Mouse (Mus musculus) limb, embryonic 12.5 days (tissue): Measurements from ENCODE around the gene Phf21b. TPM values are rescaled to one million over a fixed set of nuclear protein-coding genes. Genes with fewer than 3 reads are reported as not detected.
"Not testable (repeated sequence)": the region's sequence is repeated elsewhere in the genome, so short reads cannot be mapped to it uniquely, and the experiment has no call there.

Source experiments
- ATAC-seq: fragments of 200-750 bp; cut with Nextera tagmentation; 2 replicates; pipeline ENCODE4 v1.8.0; 2017; ENCODE audit warnings: low read depth, moderate TSS enrichment; ENCODE audit not compliant: insufficient number of reproducible peaks, insufficient read depth, low FRiP score, low TSS enrichment
- H3K27ac ChIP-seq: fragments of 300-500 bp; sonication (generic); 2 replicates; pipeline ENCODE4 v1.5.1; 2016; ENCODE audit warnings: mild to moderate bottlenecking, moderate library complexity
- H3K27me3 ChIP-seq: fragments of 300-500 bp; sonication (generic); 2 replicates; pipeline ENCODE4 v1.6.1; 2016; ENCODE audit warnings: mild to moderate bottlenecking, moderate library complexity
- H3K36me3 ChIP-seq: fragments of 300-500 bp; sonication (generic); 2 replicates; pipeline ENCODE4 v1.6.1; 2016; ENCODE audit warnings: mild to moderate bottlenecking, moderate library complexity
- H3K4me1 ChIP-seq: fragments of 300-500 bp; sonication (generic); replicated peaks from 2 replicates; pipeline ENCODE4 v1.6.1; 2016
- H3K4me2 ChIP-seq: fragments of 300-500 bp; sonication (generic); 2 replicates; pipeline ENCODE4 v1.6.1; 2016; ENCODE audit warnings: mild to moderate bottlenecking, moderate library complexity
- H3K4me3 ChIP-seq: fragments of 300-500 bp; sonication (generic); replicated peaks from 2 replicates; pipeline ENCODE4 v1.5.1; 2016; ENCODE audit warnings: mild to moderate bottlenecking
- H3K9ac ChIP-seq: fragments of 300-500 bp; sonication (generic); replicated peaks from 2 replicates; pipeline ENCODE4 v1.6.1; 2016; ENCODE audit warnings: mild to moderate bottlenecking, moderate library complexity
- H3K9me3 ChIP-seq: fragments of 300-500 bp; sonication (generic); 2 replicates; pipeline ENCODE4 v1.6.1; 2016; ENCODE audit warnings: mild to moderate bottlenecking, moderate library complexity
- WGBS: fragments of 180-500 bp; shearing (Covaris S2); methylation state at CpG from one replicate; pipeline ENCODE4 v1.1.7; 2016; 5-methylcytosine and 5-hydroxymethylcytosine counted together
- polyA plus RNA-seq: library from polyadenylated mRNA; unstranded; fragments of >200 nt; fragmentation: Nextera tagmentation; extraction: Ambion mirVana; gene quantifications from 2 replicates; pipeline ENCODE4 v1.2.1, GENCODE M21; 2016

Gene Phf21b
- 0.84 and 2.0 TPM in 2 replicates for polyA plus RNA-seq

DNA sequence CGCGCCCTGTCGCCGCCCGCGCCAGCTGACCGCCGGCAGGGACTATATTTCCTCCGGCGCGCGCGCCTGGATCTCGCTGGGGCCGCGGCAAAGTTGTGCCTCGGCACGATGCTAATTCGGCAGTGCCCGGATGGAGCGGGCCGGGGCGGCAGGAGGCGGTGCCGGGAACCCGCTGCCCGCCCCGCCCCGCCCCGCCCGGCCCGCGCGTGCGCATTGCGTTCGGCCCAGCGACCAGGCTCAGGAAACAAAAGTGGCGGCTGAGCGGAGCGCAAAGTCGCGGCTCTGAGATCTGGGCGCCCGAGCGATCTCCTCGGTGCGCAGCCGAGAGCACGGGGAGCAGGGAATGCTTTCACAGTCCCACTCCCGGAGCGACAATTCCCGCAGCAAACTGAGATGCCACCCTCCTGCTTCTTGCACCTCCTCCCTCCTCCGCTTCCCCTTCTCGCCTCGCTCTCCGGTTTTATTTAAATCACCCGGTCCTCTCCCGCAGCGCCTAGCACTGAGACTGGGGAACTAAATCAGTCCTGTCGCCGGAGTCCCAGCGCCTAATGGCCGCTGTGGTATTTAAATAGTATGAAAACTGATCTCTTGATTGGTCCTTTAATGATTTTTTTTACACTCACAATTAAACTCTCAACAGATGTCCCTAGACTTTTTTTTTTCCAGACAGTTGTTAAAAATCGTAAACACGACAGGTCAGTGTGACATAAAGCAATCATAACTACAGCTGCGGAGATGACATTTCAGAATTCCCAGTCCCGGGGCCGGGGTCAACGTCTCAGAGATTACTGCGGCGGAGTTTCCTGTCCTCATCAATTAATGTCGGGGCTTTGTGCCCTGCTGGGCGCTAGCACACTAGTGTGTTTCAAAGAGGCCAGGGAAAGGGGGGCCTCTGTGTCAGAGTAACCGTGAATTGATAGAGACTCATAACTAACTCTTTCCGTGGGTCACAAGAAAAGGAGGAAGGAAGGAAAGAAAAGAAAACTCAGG lies at the start of gene Phf21b:
Phf21b (minus strand) TSS at position 44 of the 990 bp plus-strand sequence.
- Histone ChIP-seq H3K9me3 (no peaks in the 10 kb centered on the region), H3K9ac (peak within 1 kb of the TSS; percentile 81), H3K36me3 (no peaks in the 10 kb centered on the region), H3K27me3 (peaks cover 22% of the 10 kb centered on the region), H3K4me1 (peaks cover 34% of the 10 kb centered on the region), H3K27ac (peak within 1 kb of the TSS; percentile 94), H3K4me3 (peak within 1 kb of the TSS; percentile 71), H3K4me2 (peak within 1 kb of the TSS; percentile 100)
- under 1% methylated on average over 59 of the region's 76 CpGs for WGBS
- ATAC-seq: peak; percentile 35; the same call in 1 of the 2 replicates

DNA sequence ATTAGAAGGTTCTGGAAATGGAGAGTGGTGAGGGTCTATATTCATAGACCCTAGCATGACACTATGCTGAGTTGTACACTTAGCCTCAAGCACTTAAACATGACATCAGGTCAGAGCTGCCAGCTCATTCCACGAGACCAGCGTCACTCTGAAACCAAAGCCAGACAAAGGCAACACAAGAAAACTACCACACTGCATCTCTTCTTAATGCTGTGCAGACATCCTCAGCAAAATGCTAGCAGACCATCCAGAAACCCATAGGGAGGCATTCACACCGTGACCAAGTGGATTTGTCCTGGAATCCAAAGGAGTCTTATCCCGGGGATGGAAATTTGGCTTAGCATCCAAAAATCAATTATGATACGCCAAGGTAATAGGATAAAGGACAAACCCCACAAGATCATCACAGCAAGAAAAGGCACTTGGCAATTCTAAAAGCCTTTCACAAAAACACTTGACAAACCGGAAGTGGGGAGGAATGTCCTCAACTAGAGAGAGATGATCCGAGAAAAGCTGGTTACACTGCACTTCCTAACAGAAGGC lies 48.1 kb upstream of the Phf21b start:
- Histone ChIP-seq H3K27ac (no peak overlapping the region), H3K9me3 (no peaks in the 10 kb centered on the region), H3K36me3 (no peaks in the 10 kb centered on the region), H3K27me3 (no peaks in the 10 kb centered on the region), H3K4me1 (no peaks in the 10 kb centered on the region), H3K9ac (no peak overlapping the region), H3K4me3 (no peak overlapping the region), H3K4me2 (no peak overlapping the region)
- ATAC-seq: no peak
- 80% methylated on average over 7 of the region's 7 CpGs for WGBS

GRCm38 (mm10) chr15:84898077-84898476 lies 42.2 kb upstream of the Phf21b start:
- 18% methylated on average over 7 of the region's 7 CpGs for WGBS
- Histone ChIP-seq H3K4me1 (peaks cover 12% of the 10 kb centered on the region), H3K9me3 (0 out of 2 replicates have a peak, but pooled peaks cover 3% of the 10 kb centered on the region), H3K9ac (no peak overlapping the region), H3K4me2 (no peak overlapping the region), H3K4me3 (no peak overlapping the region), H3K27ac (no peak overlapping the region), H3K36me3 (no peaks in the 10 kb centered on the region), H3K27me3 (no peaks in the 10 kb centered on the region)
- peak; percentile 31; the same call in 1 of the 2 replicates for ATAC-seq

DNA sequence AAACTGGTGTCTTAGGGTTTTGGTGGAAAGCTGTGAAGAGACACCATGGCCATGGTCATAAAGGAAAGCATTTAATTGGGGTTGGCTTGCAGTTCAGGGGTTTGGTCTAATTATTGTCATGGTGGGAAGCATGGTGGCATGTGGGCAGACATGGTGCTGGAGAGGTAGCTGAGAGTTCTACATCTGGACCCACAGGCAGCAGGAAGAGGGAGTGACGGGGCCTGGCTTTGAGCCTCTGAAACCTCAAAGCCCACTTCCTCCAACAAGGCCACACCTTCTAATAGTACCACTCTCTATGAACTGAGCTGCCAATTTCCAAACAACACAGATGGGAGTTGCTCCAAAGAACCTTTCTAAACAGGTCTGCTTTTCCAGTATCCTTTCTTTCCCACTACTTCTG lies 40.8 kb upstream of the Phf21b start:
- Histone ChIP-seq H3K4me3 (no peak overlapping the region), H3K4me1 (peaks cover 12% of the 10 kb centered on the region), H3K27me3 (no peaks in the 10 kb centered on the region), H3K4me2 (no peak overlapping the region), H3K9ac (no peak overlapping the region), H3K27ac (no peak overlapping the region), H3K36me3 (no peaks in the 10 kb centered on the region), H3K9me3 (0 out of 2 replicates have a peak, but pooled peaks cover 3% of the 10 kb centered on the region)
- WGBS: 41% methylated on average over 1 of the region's 1 CpGs
- no peak for ATAC-seq

DNA sequence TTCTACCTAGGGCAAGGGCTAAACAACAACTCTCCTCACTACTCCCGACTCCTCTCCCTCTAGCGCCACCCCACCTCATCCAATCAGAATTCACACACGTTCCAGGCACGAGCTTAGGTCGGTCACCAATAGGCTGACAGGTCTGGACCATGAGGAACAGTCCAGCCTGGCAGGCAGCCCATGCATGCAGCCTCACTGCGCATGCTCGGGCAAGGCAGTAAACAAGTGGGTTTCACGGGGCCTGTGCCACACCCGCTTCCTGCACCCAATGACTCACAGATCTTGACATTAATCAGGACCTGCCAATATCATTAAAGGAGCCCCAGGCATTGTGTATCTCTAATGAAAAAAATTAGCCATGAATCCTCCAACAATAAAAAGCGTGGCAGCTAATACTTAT lies 40.4 kb upstream of the Phf21b start:
- H3K4me2 ChIP-seq, H3K4me3 ChIP-seq, H3K27ac ChIP-seq, H3K36me3 ChIP-seq, H3K9me3 ChIP-seq, H3K9ac ChIP-seq, ATAC-seq, H3K27me3 ChIP-seq: not testable (repeated sequence)
- H3K4me1 ChIP-seq: peaks cover 12% of the 10 kb centered on the region
- 61% methylated on average over 10 of the region's 10 CpGs for WGBS

DNA sequence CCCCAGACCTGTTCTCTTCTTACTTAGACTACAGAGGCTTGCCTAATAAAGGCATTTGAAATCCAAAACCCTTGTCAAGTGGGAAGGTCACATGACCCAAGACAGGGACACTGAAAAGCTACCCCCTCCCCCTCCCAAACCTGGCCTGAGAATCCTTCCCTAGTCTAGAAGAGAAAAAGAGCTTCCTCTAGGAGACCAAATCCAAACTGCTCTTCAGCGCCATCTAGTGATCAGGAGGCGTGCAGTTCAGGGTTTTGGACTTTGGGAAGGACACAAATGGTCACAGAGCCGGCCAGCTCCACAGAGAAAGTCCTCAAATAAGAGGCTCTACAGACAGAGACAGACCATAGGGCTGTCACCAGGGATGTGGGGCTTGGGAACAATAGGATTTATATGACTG lies 35.8 kb upstream of the Phf21b start:
- ATAC-seq: no peak
- WGBS: 3% methylated on average over 3 of the region's 3 CpGs

GRCm38 (mm10) chr15:84891246-84891645 lies 35.4 kb upstream of the Phf21b start:
- ATAC-seq: no peak
- Histone ChIP-seq H3K27ac (no peak overlapping the region), H3K9ac (no peak overlapping the region), H3K9me3 (0 out of 2 replicates have a peak, but pooled peaks cover 3% of the 10 kb centered on the region), H3K4me3 (no peak overlapping the region), H3K4me2 (no peak overlapping the region), H3K27me3 (no peaks in the 10 kb centered on the region), H3K36me3 (no peaks in the 10 kb centered on the region), H3K4me1 (no peaks in the 10 kb centered on the region)
- 49% methylated on average over 3 of the region's 3 CpGs for WGBS

More for the DNA sequence above, 35.8 kb upstream of the Phf21b start:
- Histone ChIP-seq H3K4me2 (no peak overlapping the region), H3K27ac (no peak overlapping the region), H3K36me3 (no peaks in the 10 kb centered on the region), H3K27me3 (no peaks in the 10 kb centered on the region), H3K9ac (no peak overlapping the region), H3K4me1 (no peaks in the 10 kb centered on the region), H3K4me3 (no peak overlapping the region), H3K9me3 (0 out of 2 replicates have a peak, but pooled peaks cover 3% of the 10 kb centered on the region)

GRCm38 (mm10) chr15:84888066-84888465 lies 32.2 kb upstream of the Phf21b start:
- Histone ChIP-seq H3K27ac (no peak overlapping the region), H3K27me3 (no peaks in the 10 kb centered on the region), H3K36me3 (no peaks in the 10 kb centered on the region), H3K9me3 (no peaks in the 10 kb centered on the region), H3K4me2 (no peak overlapping the region), H3K4me3 (no peak overlapping the region), H3K9ac (no peak overlapping the region), H3K4me1 (no peaks in the 10 kb centered on the region)
- WGBS: 87% methylated on average over 12 of the region's 12 CpGs
- ATAC-seq: no peak

DNA sequence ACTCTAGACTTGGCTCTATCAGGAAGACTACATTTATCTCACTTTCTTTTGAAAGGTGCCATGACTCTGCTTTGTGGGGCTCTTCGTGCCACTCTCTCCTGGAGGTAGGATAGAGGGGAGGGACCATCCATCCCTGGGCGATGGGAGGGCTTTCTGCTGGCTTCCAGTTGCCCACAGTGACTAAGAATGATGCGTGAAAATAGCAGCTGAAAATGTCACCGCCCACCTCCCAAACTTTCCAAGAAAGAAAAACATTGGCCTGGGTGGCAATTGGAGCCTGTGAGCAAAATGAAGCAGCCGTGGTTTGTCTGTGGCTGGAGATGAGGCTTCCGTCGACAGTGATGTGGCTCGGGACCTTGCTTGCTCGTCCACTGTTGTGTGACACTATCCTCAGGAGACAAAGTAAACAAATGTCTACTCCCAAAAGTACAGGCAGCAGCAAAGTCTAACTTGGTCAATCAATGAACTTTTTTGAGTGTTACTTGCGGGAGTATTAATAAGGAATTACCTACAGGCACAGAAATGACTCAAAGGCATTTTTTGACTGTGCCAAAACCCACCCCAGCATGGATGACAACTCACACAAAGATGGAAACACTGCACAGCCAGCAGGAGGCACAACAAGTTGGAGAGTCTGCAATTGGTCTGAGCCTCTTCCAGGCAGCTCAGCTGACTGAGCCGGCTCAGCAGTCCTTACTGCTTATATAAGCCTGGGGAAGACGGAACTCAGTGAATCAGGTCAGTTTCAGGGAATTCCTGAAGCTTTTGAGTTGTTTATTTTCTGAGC lies 21.4 kb upstream of the Phf21b start:
- H3K4me1 ChIP-seq: 0 out of 2 replicates have a peak, but pooled peaks cover 3% of the 10 kb centered on the region
- no peak overlapping the region for H3K27ac ChIP-seq
- H3K4me3 ChIP-seq: no peak overlapping the region
- H3K27me3 ChIP-seq: no peaks in the 10 kb centered on the region; the same call in 1 of the 2 replicates
- WGBS: 84% methylated on average over 12 of the region's 12 CpGs
- H3K36me3 ChIP-seq: no peaks in the 10 kb centered on the region
- H3K9me3 ChIP-seq: no peaks in the 10 kb centered on the region
- H3K4me2 ChIP-seq: no peak overlapping the region
- ATAC-seq: no peak
- H3K9ac ChIP-seq: no peak overlapping the region

- no peaks in the 10 kb centered on the region for H3K9me3 ChIP-seq
- no peak overlapping the region for H3K9ac ChIP-seq
- no peak overlapping the region for H3K4me3 ChIP-seq
- 74% methylated on average over 4 of the region's 4 CpGs for WGBS
- no peak overlapping the region for H3K4me2 ChIP-seq
- no peaks in the 10 kb centered on the region for H3K36me3 ChIP-seq
- H3K4me1 ChIP-seq: no peaks in the 10 kb centered on the region
- ATAC-seq: no peak
- H3K27ac ChIP-seq: no peak overlapping the region
- no peaks in the 10 kb centered on the region for H3K27me3 ChIP-seq
Observed at GRCm38 (mm10) chr15:84873867-84874266, 18.0 kb upstream of the Phf21b start.

- no peaks in the 10 kb centered on the region for H3K27me3 ChIP-seq
- H3K9ac ChIP-seq: no peak overlapping the region
- no peaks in the 10 kb centered on the region for H3K9me3 ChIP-seq
- 88% methylated on average over 11 of the region's 11 CpGs for WGBS
- H3K36me3 ChIP-seq: no peaks in the 10 kb centered on the region
- no peak overlapping the region for H3K27ac ChIP-seq
- no peaks in the 10 kb centered on the region for H3K4me1 ChIP-seq
- no peak overlapping the region for H3K4me3 ChIP-seq
- no peak overlapping the region for H3K4me2 ChIP-seq
- no peak for ATAC-seq
Observed at GRCm38 (mm10) chr15:84873079-84873478, 17.2 kb upstream of the Phf21b start.
